Mouse (Mus musculus) midbrain, embryonic 13.5 days (tissue): ENCODE data around the gene Dtnb. TPM values are rescaled to one million over a fixed set of nuclear protein-coding genes. Genes with fewer than 3 reads are reported as not detected.
"Not testable (repeated sequence)": the region's sequence is repeated elsewhere in the genome, so short reads cannot be mapped to it uniquely, and the experiment has no call there.

ENCODE experiments used
- ATAC-seq: fragments of 200-750 bp; cut with Nextera tagmentation; 2 replicates; pipeline ENCODE4 v1.8.0; 2017; ENCODE audit warnings: mild to moderate bottlenecking, moderate TSS enrichment, moderate library complexity
- H3K27ac ChIP-seq: fragments of 300-500 bp; sonication (generic); 2 replicates; pipeline ENCODE4 v1.5.1; 2015; ENCODE audit warnings: inconsistent platforms, mild to moderate bottlenecking, moderate library complexity
- H3K27me3 ChIP-seq: fragments of 300-500 bp; sonication (generic); 2 replicates; pipeline ENCODE4 v1.6.1; 2015; ENCODE audit warnings: mild to moderate bottlenecking, inconsistent platforms
- H3K36me3 ChIP-seq: fragments of 300-500 bp; sonication (generic); 2 replicates; pipeline ENCODE4 v1.6.1; 2015; ENCODE audit warnings: mild to moderate bottlenecking, inconsistent platforms
- H3K4me1 ChIP-seq: fragments of 300-500 bp; sonication (generic); replicated peaks from 2 replicates; pipeline ENCODE4 v1.6.1; 2015; ENCODE audit warnings: inconsistent platforms
- H3K4me2 ChIP-seq: fragments of 300-500 bp; sonication (generic); replicated peaks from 2 replicates; pipeline ENCODE4 v1.6.1; 2015; ENCODE audit warnings: moderate library complexity, mild to moderate bottlenecking, inconsistent platforms
- H3K4me3 ChIP-seq: fragments of 300-500 bp; sonication (generic); replicated peaks from 2 replicates; pipeline ENCODE4 v1.5.1; 2015; ENCODE audit warnings: mild to moderate bottlenecking, inconsistent platforms
- H3K9ac ChIP-seq: fragments of 300-500 bp; sonication (generic); replicated peaks from 2 replicates; pipeline ENCODE4 v1.6.1; 2015; ENCODE audit warnings: mild to moderate bottlenecking, inconsistent platforms
- H3K9me3 ChIP-seq: fragments of 300-500 bp; sonication (generic); 2 replicates; pipeline ENCODE4 v1.6.1; 2016; ENCODE audit warnings: mild to moderate bottlenecking, inconsistent platforms
- WGBS: fragments of 180-500 bp; shearing (Covaris S2); methylation state at CpG from one replicate; pipeline ENCODE4 v1.1.7; 2015; 5-methylcytosine and 5-hydroxymethylcytosine counted together
- polyA plus RNA-seq: library from polyadenylated mRNA; unstranded; fragments of >200 nt; fragmentation: Nextera tagmentation; extraction: Ambion mirVana; gene quantifications from 2 replicates; pipeline ENCODE4 v1.2.1, GENCODE M21; 2015

Dtnb gene
- polyA plus RNA-seq, 1 experiment from 2014 or later: 34.6 TPM

DNA sequence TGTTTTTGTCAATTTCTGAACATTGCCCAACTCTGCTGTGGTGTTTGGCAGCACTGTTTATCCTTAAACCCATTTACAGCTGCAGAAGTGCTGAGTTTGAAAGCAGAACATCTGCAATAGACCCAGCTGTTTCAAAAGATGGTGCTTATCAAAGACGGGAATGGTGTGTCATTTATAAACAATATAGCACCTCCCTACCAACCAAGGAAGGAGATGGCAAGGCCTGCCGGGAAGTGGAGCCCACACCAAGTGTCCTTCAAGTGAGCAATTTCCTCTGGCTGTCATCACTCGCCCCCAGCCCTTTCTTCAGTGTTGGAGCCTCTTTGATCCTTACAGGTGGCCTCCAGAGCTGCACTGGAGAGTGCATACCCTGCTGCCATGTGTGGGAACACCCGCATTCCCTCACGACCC is 97.8 kb downstream of the Dtnb start:
- Histone ChIP-seq H3K9me3 (no peaks in the 10 kb centered on the region), H3K4me1 (peaks cover 17% of the 10 kb centered on the region), H3K9ac (0 out of 2 replicates have a peak overlapping the region, but pooled peaks have one; percentile 32), H3K36me3 (no peaks in the 10 kb centered on the region), H3K27me3 (no peaks in the 10 kb centered on the region), H3K4me3 (no peak overlapping the region), H3K27ac (no peak overlapping the region), H3K4me2 (no peak overlapping the region)
- WGBS: 52% methylated on average over 5 of the region's 5 CpGs
- ATAC-seq: 0 out of 2 replicates have a peak, but pooled peaks have one; percentile 50

DNA sequence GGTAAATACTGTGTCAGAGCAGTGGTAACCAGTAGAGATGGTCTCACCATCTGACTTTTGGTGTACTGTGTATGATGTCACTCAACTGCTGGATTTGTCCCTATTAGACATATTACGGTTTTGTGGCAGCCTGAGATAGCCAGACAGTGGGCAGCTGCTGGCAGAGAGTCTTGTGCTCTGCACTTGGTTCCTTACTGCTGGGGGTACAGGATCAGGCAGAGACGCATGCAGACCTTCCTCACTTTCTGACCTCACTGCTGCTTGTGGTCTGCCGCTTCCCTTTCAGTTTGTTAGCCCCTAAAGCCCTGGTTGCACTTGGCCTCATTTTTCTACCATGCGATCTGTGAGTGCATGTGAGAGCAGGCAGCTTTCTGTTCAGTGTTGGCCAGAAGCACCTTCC is 98.9 kb downstream of the Dtnb start:
- Histone ChIP-seq H3K4me3 (no peak overlapping the region), H3K36me3 (no peaks in the 10 kb centered on the region), H3K9ac (no peak overlapping the region), H3K9me3 (no peaks in the 10 kb centered on the region), H3K27ac (0 out of 2 replicates have a peak overlapping the region, but pooled peaks have one; percentile 5), H3K4me2 (no peak overlapping the region), H3K27me3 (no peaks in the 10 kb centered on the region), H3K4me1 (peaks cover 17% of the 10 kb centered on the region)
- no peak for ATAC-seq
- WGBS: 77% methylated on average over 4 of the region's 4 CpGs

DNA sequence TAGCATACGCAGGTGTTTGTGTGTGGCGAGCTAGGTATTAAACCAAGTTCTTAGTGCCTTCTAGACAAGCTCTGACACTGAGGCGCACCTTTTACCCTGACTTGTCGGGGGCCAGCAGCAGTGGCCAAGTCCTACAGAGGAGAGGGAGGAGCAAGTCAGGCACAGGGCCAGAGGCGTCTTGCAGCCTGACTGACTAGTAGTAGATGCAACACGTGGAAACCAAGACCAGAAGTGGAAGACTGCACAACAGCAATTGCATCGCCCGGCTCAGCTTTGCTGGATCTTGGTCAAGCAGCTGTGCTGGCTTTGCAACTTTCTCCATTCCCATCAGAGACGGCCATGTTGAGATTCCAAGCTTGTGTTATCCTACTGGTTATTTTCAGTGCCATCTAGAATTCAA is 100.6 kb downstream of the Dtnb start:
- Histone ChIP-seq H3K27me3 (no peaks in the 10 kb centered on the region), H3K27ac (no peak overlapping the region), H3K4me3 (no peak overlapping the region), H3K9ac (no peak overlapping the region), H3K36me3 (no peaks in the 10 kb centered on the region), H3K4me2 (no peak overlapping the region), H3K4me1 (peaks cover 17% of the 10 kb centered on the region), H3K9me3 (no peaks in the 10 kb centered on the region)
- no peak for ATAC-seq
- WGBS: 92% methylated on average over 9 of the region's 9 CpGs

DNA sequence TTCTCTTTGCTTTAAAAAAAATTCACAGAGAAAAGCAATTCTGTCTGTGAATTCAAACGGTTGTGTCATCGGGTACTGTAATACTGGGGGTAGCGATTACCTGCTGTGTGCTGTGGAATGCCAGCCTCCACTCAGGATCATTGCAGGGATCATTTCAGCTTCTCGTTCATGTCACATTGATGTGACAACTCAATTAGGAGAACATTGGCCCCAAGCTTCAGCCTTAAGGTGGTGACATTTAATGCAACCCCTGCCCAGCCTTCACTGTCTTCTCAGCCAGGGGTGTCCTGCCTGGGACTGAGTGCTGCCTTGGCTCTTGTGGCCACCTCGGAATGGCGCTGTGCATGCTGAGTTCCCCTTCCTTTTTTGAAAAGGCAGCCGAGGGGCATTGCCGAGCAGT is 101.7 kb downstream of the Dtnb start:
- no peaks in the 10 kb centered on the region for H3K9me3 ChIP-seq
- peaks cover 17% of the 10 kb centered on the region for H3K4me1 ChIP-seq
- H3K27me3 ChIP-seq: no peaks in the 10 kb centered on the region
- H3K36me3 ChIP-seq: no peaks in the 10 kb centered on the region
- no peak overlapping the region for H3K27ac ChIP-seq
- 66% methylated on average over 8 of the region's 8 CpGs for WGBS
- H3K4me2 ChIP-seq: no peak overlapping the region
- ATAC-seq: no peak
- H3K4me3 ChIP-seq: no peak overlapping the region
- H3K9ac ChIP-seq: no peak overlapping the region

DNA sequence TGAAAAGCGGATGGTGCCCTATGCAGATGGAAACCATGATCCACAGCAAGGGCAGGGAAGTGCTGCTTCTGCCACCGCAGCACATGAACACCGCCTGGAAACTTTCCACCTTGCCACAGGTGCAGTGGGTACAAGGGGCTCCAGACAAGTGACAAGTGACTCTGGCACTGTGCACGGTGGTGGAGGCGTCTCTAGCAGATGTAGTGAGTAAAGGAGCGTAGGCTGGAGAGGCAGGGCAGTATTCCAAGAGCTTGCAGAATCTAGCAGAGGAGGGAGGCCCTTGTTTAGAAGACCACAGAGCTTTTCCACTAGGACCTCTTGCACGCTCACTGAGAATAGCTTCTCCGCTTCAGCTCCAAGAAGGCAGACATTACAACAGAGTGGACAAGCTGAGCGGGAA is 102.7 kb downstream of the Dtnb start:
- 96% methylated on average over 9 of the region's 9 CpGs for WGBS
- H3K27me3 ChIP-seq: no peaks in the 10 kb centered on the region
- H3K4me1 ChIP-seq: peaks cover 16% of the 10 kb centered on the region
- no peak overlapping the region for H3K27ac ChIP-seq
- H3K9me3 ChIP-seq: no peaks in the 10 kb centered on the region
- H3K36me3 ChIP-seq: no peaks in the 10 kb centered on the region
- no peak overlapping the region for H3K9ac ChIP-seq
- no peak overlapping the region for H3K4me2 ChIP-seq
- no peak overlapping the region for H3K4me3 ChIP-seq
- ATAC-seq: no peak

DNA sequence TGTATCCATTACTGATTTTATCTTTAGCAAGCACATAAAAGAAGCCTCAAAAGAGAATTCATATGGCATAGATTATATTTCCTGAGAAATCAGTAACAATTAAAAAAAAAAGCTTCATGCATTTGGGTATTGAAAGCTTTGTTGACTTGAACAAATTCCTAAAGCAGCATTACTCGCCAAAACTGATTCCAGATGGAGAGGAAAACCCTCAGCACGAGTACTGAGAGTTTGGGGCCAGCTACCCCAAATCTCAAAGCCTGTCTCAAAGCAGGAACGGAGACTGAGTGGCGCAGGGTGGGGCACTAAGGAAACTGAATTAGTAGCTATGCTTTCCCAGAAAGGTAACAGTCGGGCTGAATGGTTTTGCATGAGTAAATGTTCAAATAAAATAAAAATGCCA is 108.5 kb downstream of the Dtnb start:
- no peaks in the 10 kb centered on the region for H3K4me1 ChIP-seq
- WGBS: 88% methylated on average over 5 of the region's 5 CpGs
- no peaks in the 10 kb centered on the region for H3K27me3 ChIP-seq
- H3K27ac ChIP-seq: no peak overlapping the region
- H3K36me3 ChIP-seq: no peaks in the 10 kb centered on the region
- H3K4me3 ChIP-seq: no peak overlapping the region
- ATAC-seq: no peak
- no peak overlapping the region for H3K4me2 ChIP-seq
- H3K9me3 ChIP-seq: no peaks in the 10 kb centered on the region
- no peak overlapping the region for H3K9ac ChIP-seq

DNA sequence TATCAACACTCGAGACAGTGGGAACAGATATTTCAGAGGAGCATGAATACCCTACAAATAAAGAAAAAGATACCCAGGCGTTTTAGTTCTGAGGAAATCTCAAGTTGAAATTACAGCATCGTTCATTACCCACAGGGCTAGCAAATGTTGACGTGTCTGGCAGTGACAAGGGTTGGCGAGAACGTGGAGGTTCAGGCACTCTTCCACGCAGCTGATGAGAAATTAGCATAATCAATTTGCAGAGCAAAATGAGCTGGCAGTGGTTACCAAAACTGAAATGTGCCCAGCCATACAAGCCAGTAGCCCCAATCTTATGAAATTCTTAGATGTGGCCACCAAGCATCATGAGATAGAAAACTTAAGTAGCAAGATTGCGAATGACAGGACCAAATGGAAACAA is 110.9 kb downstream of the Dtnb start:
- no peak overlapping the region for H3K4me2 ChIP-seq
- no peaks in the 10 kb centered on the region for H3K36me3 ChIP-seq
- no peak for ATAC-seq
- 70% methylated on average over 8 of the region's 8 CpGs for WGBS
- H3K27ac ChIP-seq: no peak overlapping the region
- no peaks in the 10 kb centered on the region for H3K27me3 ChIP-seq
- H3K9me3 ChIP-seq: no peaks in the 10 kb centered on the region
- no peak overlapping the region for H3K9ac ChIP-seq
- H3K4me3 ChIP-seq: no peak overlapping the region
- no peaks in the 10 kb centered on the region for H3K4me1 ChIP-seq

DNA sequence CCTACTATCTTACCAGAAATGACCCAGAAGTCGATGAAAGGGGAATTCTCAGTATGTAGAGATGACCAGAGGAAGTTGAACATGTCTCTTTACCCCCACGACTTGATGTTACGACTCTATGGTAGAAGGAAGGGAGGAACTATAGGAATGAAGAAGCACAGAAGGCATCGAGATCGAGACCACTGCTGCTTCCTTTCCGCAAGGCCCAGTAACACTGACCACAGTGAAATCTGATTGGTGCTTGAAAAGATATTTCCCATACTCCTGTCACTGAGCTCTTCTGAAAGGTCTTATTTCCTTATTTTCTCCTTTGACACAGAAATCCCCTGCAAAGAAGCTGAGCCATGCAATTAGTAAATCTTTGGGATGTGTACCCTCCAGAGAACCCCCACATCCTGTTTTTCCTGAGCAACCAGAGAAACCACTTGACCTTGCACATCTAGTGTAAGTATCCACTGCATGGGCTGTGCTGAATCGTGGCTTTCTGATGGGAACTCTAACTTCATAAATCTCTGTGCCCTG is 114.3 kb downstream of the Dtnb start:
- Histone ChIP-seq H3K27ac (no peak overlapping the region), H3K36me3 (no peaks in the 10 kb centered on the region), H3K9ac (no peak overlapping the region), H3K4me2 (no peak overlapping the region), H3K4me3 (no peak overlapping the region), H3K4me1 (no peaks in the 10 kb centered on the region), H3K9me3 (no peaks in the 10 kb centered on the region), H3K27me3 (no peaks in the 10 kb centered on the region)
- WGBS: 87% methylated on average over 7 of the region's 7 CpGs
- ATAC-seq: no peak

DNA sequence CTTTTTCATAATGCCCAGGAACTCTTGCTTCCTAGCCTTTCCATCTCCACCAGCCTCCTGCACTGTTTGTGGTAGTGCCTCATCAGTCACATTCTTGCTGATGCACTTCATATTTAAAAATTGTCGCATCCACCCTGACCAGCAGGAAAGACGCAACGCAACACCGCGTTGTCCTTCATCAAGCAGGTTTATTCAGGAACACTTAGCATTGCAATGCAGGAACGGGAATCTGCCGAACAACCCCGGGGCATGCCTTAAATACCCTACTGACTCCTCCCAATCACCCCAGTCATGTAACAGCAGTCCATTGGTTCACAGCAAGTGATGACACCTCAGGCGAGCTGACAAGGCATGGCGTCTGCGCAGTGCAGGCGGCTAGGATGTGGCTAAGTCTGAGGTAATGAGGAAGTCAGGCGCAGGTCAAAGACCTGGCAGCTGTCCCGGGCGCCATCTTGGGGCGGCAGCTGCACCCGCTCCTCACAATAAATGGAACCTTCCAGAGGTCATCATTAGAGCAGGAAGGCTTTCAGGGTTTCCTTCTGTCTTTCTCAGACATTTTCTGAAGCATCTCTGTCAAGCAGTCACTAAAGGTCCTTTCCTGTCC is 118.8 kb downstream of the Dtnb start:
- not testable (repeated sequence) for H3K9me3 ChIP-seq, H3K4me2 ChIP-seq, H3K27me3 ChIP-seq, H3K4me3 ChIP-seq, H3K36me3 ChIP-seq, H3K27ac ChIP-seq, ATAC-seq, H3K9ac ChIP-seq, H3K4me1 ChIP-seq
- 96% methylated on average over 17 of the region's 17 CpGs for WGBS

DNA sequence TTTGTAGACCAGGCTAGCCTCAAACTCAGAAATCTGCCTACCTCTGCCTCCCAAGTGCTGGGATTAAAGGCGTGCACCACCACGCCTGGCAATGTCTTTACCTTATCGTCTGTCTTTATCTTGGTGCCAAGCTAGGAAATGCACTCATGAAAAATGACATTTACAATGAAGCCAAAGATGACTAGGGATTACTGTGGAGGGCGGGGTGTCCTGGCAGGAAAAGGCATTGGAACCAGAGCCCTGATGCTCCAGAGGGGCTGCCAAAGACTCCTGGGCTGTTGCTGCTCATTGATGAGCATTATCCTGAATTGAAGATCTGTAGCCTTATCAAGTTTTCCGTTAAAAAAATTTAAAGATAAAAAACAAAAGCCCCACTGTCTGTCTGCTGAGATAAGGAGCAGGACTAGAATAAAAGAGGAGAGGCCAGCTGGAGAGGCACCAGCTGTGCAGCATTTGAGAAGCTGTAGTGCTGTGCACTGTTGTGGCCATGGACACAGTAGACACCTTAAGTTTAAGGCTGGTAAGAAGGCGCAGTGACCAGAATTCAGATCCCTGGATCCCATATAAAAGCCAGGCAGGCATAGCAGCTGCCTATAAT is 120.7 kb downstream of the Dtnb start:
- ATAC-seq: no peak
- 82% methylated on average over 6 of the region's 6 CpGs for WGBS
- Histone ChIP-seq H3K27me3 (no peaks in the 10 kb centered on the region), H3K4me3 (no peak overlapping the region), H3K9ac (no peak overlapping the region), H3K4me1 (no peaks in the 10 kb centered on the region), H3K27ac (no peak overlapping the region), H3K9me3 (no peaks in the 10 kb centered on the region), H3K36me3 (no peaks in the 10 kb centered on the region; the same call in 1 of the 2 replicates), H3K4me2 (no peak overlapping the region)

DNA sequence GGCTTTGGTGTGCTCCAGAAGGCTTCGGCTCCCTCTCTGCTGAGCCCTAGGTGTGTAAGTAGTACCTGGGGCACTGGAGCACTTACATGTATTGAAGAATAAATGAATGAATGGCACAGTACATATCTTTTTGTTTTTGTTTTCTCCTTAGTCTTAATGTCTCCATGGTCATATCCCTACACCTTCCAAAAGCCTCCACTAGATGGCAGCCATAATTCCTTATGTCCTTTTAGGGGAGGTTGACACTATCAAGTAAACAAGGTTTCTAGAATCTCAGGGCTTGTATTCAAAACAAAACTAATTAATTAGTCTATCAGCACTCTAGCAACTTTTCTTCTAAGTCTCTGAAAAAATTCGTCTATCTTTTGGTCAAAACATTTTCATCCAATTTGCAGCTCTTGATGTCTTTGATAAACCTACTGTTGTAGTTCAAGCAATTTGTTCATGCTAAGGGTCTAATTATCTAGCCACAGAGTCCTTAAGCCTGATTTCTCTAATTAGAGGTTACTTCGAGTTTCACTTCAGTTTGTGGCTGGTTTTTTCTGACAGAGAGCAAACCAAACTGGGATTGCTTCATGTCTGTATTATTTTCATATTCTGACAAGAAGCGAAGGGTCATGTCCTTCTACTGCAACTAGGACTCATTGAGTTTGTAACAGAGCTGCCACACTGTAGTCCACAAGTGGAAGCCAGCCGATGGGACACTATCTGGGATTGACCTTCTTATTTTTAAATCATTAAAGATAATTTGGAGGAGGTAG is 123.7 kb downstream of the Dtnb start:
- no peak overlapping the region for H3K9ac ChIP-seq
- WGBS: 70% methylated on average over 5 of the region's 5 CpGs
- no peak for ATAC-seq
- H3K27ac ChIP-seq: no peak overlapping the region
- no peaks in the 10 kb centered on the region; the same call in 1 of the 2 replicates for H3K36me3 ChIP-seq
- no peaks in the 10 kb centered on the region for H3K9me3 ChIP-seq
- no peaks in the 10 kb centered on the region for H3K4me1 ChIP-seq
- H3K27me3 ChIP-seq: no peaks in the 10 kb centered on the region
- no peak overlapping the region for H3K4me3 ChIP-seq
- H3K4me2 ChIP-seq: no peak overlapping the region

DNA sequence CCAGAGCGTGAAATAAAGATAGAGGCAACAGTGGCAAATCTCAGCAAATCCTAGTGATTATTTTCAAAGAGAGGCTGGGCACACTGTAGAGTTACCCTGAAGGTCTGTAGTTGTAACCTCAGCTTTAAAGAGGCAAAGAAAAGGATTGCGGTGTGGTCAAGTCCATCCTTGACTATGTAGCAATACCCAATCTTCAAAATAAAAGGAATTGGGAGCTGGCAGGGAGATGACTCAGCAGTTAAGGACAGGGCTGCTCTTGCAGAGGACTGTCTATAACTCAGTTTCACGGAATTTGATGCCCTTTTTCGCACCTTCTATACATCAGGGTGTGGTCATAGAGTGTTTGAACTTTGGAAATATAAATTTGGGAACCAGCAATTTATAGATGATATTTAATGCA is 128.3 kb downstream of the Dtnb start:
- Histone ChIP-seq H3K4me1 (no peaks in the 10 kb centered on the region), H3K36me3 (no peaks in the 10 kb centered on the region; the same call in 1 of the 2 replicates), H3K9ac (no peak overlapping the region), H3K9me3 (no peaks in the 10 kb centered on the region), H3K27me3 (no peaks in the 10 kb centered on the region), H3K4me3 (no peak overlapping the region), H3K4me2 (no peak overlapping the region), H3K27ac (no peak overlapping the region)
- 86% methylated on average over 4 of the region's 4 CpGs for WGBS
- no peak for ATAC-seq
